35 mouse cellular contexts compared by ENCODE assay signal in genomic region chr8:95602168-95602567, GRCm38 (mm10). TPM values are rescaled to one million over a fixed set of nuclear protein-coding genes. Genes with fewer than 3 reads are reported as not detected.
DNase-seq lines count a peak whose midpoint lies in the region; ATAC-seq and TF ChIP-seq lines count a peak whose summit lies in the region.
"Had no signal": no experiment of that assay in that cellular context is flagged by ENCODE, and none has a peak within 500 bp of the region (broad histone marks: within the 10 kb centered on the region; RNA-seq: fewer than 3 reads in every experiment).

No protein-coding gene starts in this region.

- H3K27me3 ChIP-seq in forebrain, postnatal 0 days (ENCODE audit: insufficient read depth, low read length): no peaks in the 10 kb centered on the region
- no peaks in the 10 kb centered on the region for H3K27me3 ChIP-seq in forebrain, embryonic 10.5 days (ENCODE audit: poor library complexity, severe bottlenecking)
- H3K27me3 ChIP-seq in kidney, postnatal 0 days (ENCODE audit: insufficient read depth, low read length): no peaks in the 10 kb centered on the region
- H3K27me3 ChIP-seq in midbrain, postnatal 0 days (ENCODE audit: insufficient read depth, low read length): no peaks in the 10 kb centered on the region
- no peaks in the 10 kb centered on the region for H3K27me3 ChIP-seq in midbrain, embryonic 14.5 days (ENCODE audit: control insufficient read depth, insufficient read depth, low read length)
- H3K27me3 ChIP-seq: embryonic facial prominence, embryonic 12.5 days; forebrain, embryonic 12.5 days; heart, embryonic 12.5 days; hindbrain, embryonic 13.5 days; midbrain, embryonic 15.5 days; neural tube, embryonic 13.5 days had no signal

- WGBS in forebrain, postnatal 0 days: 74% methylated on average over 2 of the region's 2 CpGs
- WGBS in forebrain, embryonic 10.5 days: 81% methylated on average over 2 of the region's 2 CpGs
- 75% methylated on average over 2 of the region's 2 CpGs for WGBS in kidney, postnatal 0 days
- WGBS in midbrain, postnatal 0 days: 83% methylated on average over 2 of the region's 2 CpGs
- 70% methylated on average over 2 of the region's 2 CpGs for WGBS in midbrain, embryonic 14.5 days

- H3K4me2 ChIP-seq in forebrain, postnatal 0 days (ENCODE audit: low read depth): no peak overlapping the region
- no peak overlapping the region for H3K4me2 ChIP-seq in kidney, postnatal 0 days (ENCODE audit: low read length)
- H3K4me2 ChIP-seq in midbrain, postnatal 0 days (ENCODE audit: low read depth, low read length, poor library complexity, severe bottlenecking): no peak overlapping the region
- H3K4me2 ChIP-seq in midbrain, embryonic 14.5 days (ENCODE audit: low read length): no peak overlapping the region
- H3K4me2 ChIP-seq: embryonic facial prominence, embryonic 12.5 days; forebrain, embryonic 12.5 days; heart, embryonic 12.5 days; hindbrain, embryonic 13.5 days; lung, embryonic 14.5 days; midbrain, embryonic 15.5 days; neural tube, embryonic 13.5 days had no signal

- H3K9me3 ChIP-seq in forebrain, postnatal 0 days (ENCODE audit: low read length): no peaks in the 10 kb centered on the region
- no peaks in the 10 kb centered on the region for H3K9me3 ChIP-seq in forebrain, embryonic 10.5 days
- H3K9me3 ChIP-seq in kidney, postnatal 0 days (replicated peaks; ENCODE audit: low read length): no peaks in the 10 kb centered on the region
- no peaks in the 10 kb centered on the region for H3K9me3 ChIP-seq in midbrain, postnatal 0 days (ENCODE audit: low read length)
- no peaks in the 10 kb centered on the region for H3K9me3 ChIP-seq in midbrain, embryonic 14.5 days (ENCODE audit: control insufficient read depth, low read length)
- H3K9me3 ChIP-seq: embryonic facial prominence, embryonic 12.5 days; forebrain, embryonic 12.5 days; G1E; heart, embryonic 12.5 days; hindbrain, embryonic 13.5 days; limb, embryonic 10.5 days; midbrain, embryonic 15.5 days; neural tube, embryonic 13.5 days had no signal

- H3K9ac ChIP-seq in forebrain, postnatal 0 days: no peak overlapping the region
- no peak overlapping the region for H3K9ac ChIP-seq in kidney, postnatal 0 days (ENCODE audit: low read depth, low read length)
- H3K9ac ChIP-seq in midbrain, postnatal 0 days (replicated peaks; ENCODE audit: low read length, poor library complexity, severe bottlenecking): no peak overlapping the region
- H3K9ac ChIP-seq in midbrain, embryonic 14.5 days (replicated peaks; ENCODE audit: low read length): no peak overlapping the region
- H3K9ac ChIP-seq: embryonic facial prominence, embryonic 12.5 days; forebrain, embryonic 12.5 days; heart, embryonic 12.5 days; hindbrain, embryonic 13.5 days; lung, embryonic 14.5 days; midbrain, embryonic 15.5 days; neural tube, embryonic 13.5 days had no signal

- H3K27ac ChIP-seq in forebrain, postnatal 0 days (ENCODE audit: low read depth, low read length): no peak overlapping the region
- no peak overlapping the region for H3K27ac ChIP-seq in forebrain, embryonic 10.5 days
- no peak overlapping the region for H3K27ac ChIP-seq in kidney, postnatal 0 days
- no peak overlapping the region for H3K27ac ChIP-seq in midbrain, postnatal 0 days (ENCODE audit: low read depth, low read length)
- no peak overlapping the region for H3K27ac ChIP-seq in midbrain, embryonic 14.5 days (replicated peaks; ENCODE audit: low read depth, low read length)
- H3K27ac ChIP-seq: embryonic facial prominence, embryonic 12.5 days; forebrain, embryonic 12.5 days; hindbrain, embryonic 13.5 days; limb, embryonic 10.5 days; midbrain, embryonic 15.5 days; neural tube, embryonic 13.5 days had no signal

- no peak overlapping the region for H3K4me3 ChIP-seq in forebrain, postnatal 0 days (ENCODE audit: low read depth, low read length)
- H3K4me3 ChIP-seq in forebrain, embryonic 10.5 days: no peak overlapping the region
- no peak overlapping the region for H3K4me3 ChIP-seq in kidney, postnatal 0 days (replicated peaks; ENCODE audit: low read depth, low read length)
- no peak overlapping the region for H3K4me3 ChIP-seq in midbrain, postnatal 0 days (ENCODE audit: low read depth, low read length)
- no peak overlapping the region for H3K4me3 ChIP-seq in midbrain, embryonic 14.5 days (replicated peaks; ENCODE audit: low read depth, low read length)
- H3K4me3 ChIP-seq: embryonic facial prominence, embryonic 12.5 days; forebrain, embryonic 12.5 days; heart, embryonic 12.5 days; hindbrain, embryonic 13.5 days; limb, embryonic 10.5 days; midbrain, embryonic 15.5 days; myocyte; neural tube, embryonic 13.5 days had no signal

- TF ChIP-seq CTCF in forebrain, postnatal 0 days (IDR thresholded peaks at IDR 0.05; ENCODE audit: low read depth): peak; percentile 41
- TF ChIP-seq CTCF in kidney, postnatal 0 days (IDR thresholded peaks at IDR 0.05; ENCODE audit: low read depth): peak; percentile 52
- TF ChIP-seq CTCF in midbrain, postnatal 0 days (IDR thresholded peaks at IDR 0.05): peak; percentile 52

- no peaks in the 10 kb centered on the region for H3K4me1 ChIP-seq in forebrain, postnatal 0 days (ENCODE audit: insufficient read depth)
- 0 out of 2 replicates have a peak, but pooled peaks cover 2% of the 10 kb centered on the region for H3K4me1 ChIP-seq in forebrain, embryonic 10.5 days
- H3K4me1 ChIP-seq in kidney, postnatal 0 days (replicated peaks; ENCODE audit: insufficient read depth, low read length): no peaks in the 10 kb centered on the region
- no peaks in the 10 kb centered on the region for H3K4me1 ChIP-seq in midbrain, postnatal 0 days (ENCODE audit: insufficient read depth, low read length)
- no peaks in the 10 kb centered on the region for H3K4me1 ChIP-seq in midbrain, embryonic 14.5 days (ENCODE audit: control insufficient read depth, insufficient read depth, low read length)
- H3K4me1 ChIP-seq: embryonic facial prominence, embryonic 12.5 days; forebrain, embryonic 12.5 days; hindbrain, embryonic 13.5 days; limb, embryonic 10.5 days; midbrain, embryonic 15.5 days; neural tube, embryonic 13.5 days had no signal

- no peak for DNase-seq in forebrain, postnatal 0 days
- DNase-seq in forebrain, embryonic 10.5 days (ENCODE audit: extremely low spot score, low spot score): no peak
- no peak for DNase-seq in kidney, postnatal 0 days (ENCODE audit: low spot score)
- no peak for DNase-seq in kidney, postnatal 25 days
- DNase-seq in midbrain, postnatal 0 days (ENCODE audit: low spot score): no peak
- no peak for DNase-seq in midbrain, embryonic 14.5 days
- DNase-seq in kidney, adult 9 months: no peak
- DNase-seq: adrenal gland, postnatal 10 days; cerebellum, adult 18-20 months; cerebellum, postnatal 25 days; gastrocnemius, postnatal 10 days; kidney, adult 8-10 months; kidney, postnatal 4 days; liver; lung, embryonic 14.5 days; lung, postnatal 4 days; retina, postnatal 1 day; right cerebral cortex, postnatal 25 days; spleen, adult 18-20 months; thymus, postnatal 36 days had no signal

- no peak for ATAC-seq in forebrain, postnatal 0 days
- ATAC-seq in kidney, postnatal 0 days (replicated peaks; ENCODE audit: low FRiP score, low read depth): no peak
- ATAC-seq in midbrain, postnatal 0 days (ENCODE audit: low FRiP score): no peak
- ATAC-seq in midbrain, embryonic 14.5 days (ENCODE audit: low FRiP score, low TSS enrichment): no peak
- ATAC-seq: inflammation-experienced regulatory T-cells, adult 6 months; midbrain, embryonic 15.5 days had no signal

- H3K36me3 ChIP-seq in forebrain, postnatal 0 days (ENCODE audit: insufficient read depth): no peaks in the 10 kb centered on the region
- no peaks in the 10 kb centered on the region for H3K36me3 ChIP-seq in forebrain, embryonic 10.5 days (replicated peaks)
- H3K36me3 ChIP-seq in kidney, postnatal 0 days (ENCODE audit: insufficient read depth, low read length): no peaks in the 10 kb centered on the region
- no peaks in the 10 kb centered on the region for H3K36me3 ChIP-seq in midbrain, postnatal 0 days (ENCODE audit: insufficient read depth, low read length)
- H3K36me3 ChIP-seq in midbrain, embryonic 14.5 days (ENCODE audit: control insufficient read depth, insufficient read depth, low read length): no peaks in the 10 kb centered on the region
- H3K36me3 ChIP-seq: embryonic facial prominence, embryonic 12.5 days; forebrain, embryonic 12.5 days; G1E; heart, embryonic 12.5 days; hindbrain, embryonic 13.5 days; limb, embryonic 10.5 days; midbrain, embryonic 15.5 days; neural tube, embryonic 13.5 days had no signal

RNA-seq across cellular contexts. Expression of gene Prss54, which starts 26.0 kb away (rescaled TPM):
- 0.38 TPM in 1 of 2 replicates, not detected in the other for total RNA-seq in forebrain, postnatal 0 days (2014; rRNA removed)
- polyA plus RNA-seq in forebrain, postnatal 0 days (2015; fragmentation: Nextera tagmentation; extraction: Ambion mirVana): not detected in 2 replicates
- not detected in 2 replicates for polyA plus RNA-seq in forebrain, embryonic 10.5 days (2016; fragmentation: Nextera tagmentation; extraction: Ambion mirVana)
- not detected in 2 replicates for polyA plus RNA-seq in kidney, postnatal 0 days (2015; fragmentation: Nextera tagmentation; extraction: Ambion mirVana)
- total RNA-seq in midbrain, postnatal 0 days (2014; rRNA removed): not detected in 2 replicates
- polyA plus RNA-seq in midbrain, postnatal 0 days (2015; fragmentation: Nextera tagmentation; extraction: Ambion mirVana): 0.15 TPM in 1 of 2 replicates, not detected in the other
- not detected in 2 replicates for polyA plus RNA-seq in midbrain, embryonic 14.5 days (2014; fragmentation: Nextera tagmentation; extraction: Ambion mirVana)
- total RNA-seq: adrenal gland, postnatal 10 days; gastrocnemius, postnatal 10 days; granulocyte monocyte progenitor cell, adult 5-6 weeks; heart, postnatal 25 days; layer of hippocampus, postnatal 10 days; left cerebral cortex, adult 8-10 months; megakaryocyte-erythroid progenitor cell, adult 5-6 weeks had no signal
- polyA plus RNA-seq: embryonic facial prominence, embryonic 12.5 days; forebrain, embryonic 12.5 days; G1E; heart, embryonic 12.5 days; hindbrain, embryonic 13.5 days; inflammation-experienced regulatory T-cells, adult 6 months; limb, embryonic 10.5 days; lung, embryonic 14.5 days; midbrain, embryonic 15.5 days; myocyte; neural tube, embryonic 13.5 days had no signal

RNA-seq across cellular contexts. Expression of gene Gins3, which starts 31.1 kb away (rescaled TPM):
- total RNA-seq in forebrain, postnatal 0 days (2014; rRNA removed): 3.8 and 4.3 TPM in 2 replicates
- polyA plus RNA-seq in forebrain, postnatal 0 days (2015; fragmentation: Nextera tagmentation; extraction: Ambion mirVana): 3.2 and 4.4 TPM in 2 replicates
- 34.9 and 37.1 TPM in 2 replicates for polyA plus RNA-seq in forebrain, embryonic 10.5 days (2016; fragmentation: Nextera tagmentation; extraction: Ambion mirVana)
- polyA plus RNA-seq in kidney, postnatal 0 days (2015; fragmentation: Nextera tagmentation; extraction: Ambion mirVana): 9.9 and 11.5 TPM in 2 replicates
- 2.7 and 4.1 TPM in 2 replicates for total RNA-seq in midbrain, postnatal 0 days (2014; rRNA removed)
- polyA plus RNA-seq in midbrain, postnatal 0 days (2015; fragmentation: Nextera tagmentation; extraction: Ambion mirVana): 4.0 and 4.7 TPM in 2 replicates
- 6.2 and 8.1 TPM in 2 replicates for polyA plus RNA-seq in midbrain, embryonic 14.5 days (2014; fragmentation: Nextera tagmentation; extraction: Ambion mirVana)
